Mouse (Mus musculus) ovary, postnatal 36 days (tissue): ENCODE results near the gene Slc27a1.

ENCODE experiments used
- DNase-seq: peaks from one replicate; pipeline ENCODE4 v3.0.0; 2022; ENCODE audit warnings: low spot score, mixed read lengths

The Slc27a1 gene

GRCm38 (mm10) chr8:71558071-71558957 is 10.4 kb upstream of the Slc27a1 start, which contains the start of gene Tmem221:
Gene Tmem221, minus strand, starts transcription at chr8:71558871.
- DNase-seq = peak; percentile 55

- DNase-seq = peak; percentile 84
These were observed 9.6 kb upstream of the Slc27a1 start for GRCm38 (mm10) chr8:71558958-71559690.

DNA sequence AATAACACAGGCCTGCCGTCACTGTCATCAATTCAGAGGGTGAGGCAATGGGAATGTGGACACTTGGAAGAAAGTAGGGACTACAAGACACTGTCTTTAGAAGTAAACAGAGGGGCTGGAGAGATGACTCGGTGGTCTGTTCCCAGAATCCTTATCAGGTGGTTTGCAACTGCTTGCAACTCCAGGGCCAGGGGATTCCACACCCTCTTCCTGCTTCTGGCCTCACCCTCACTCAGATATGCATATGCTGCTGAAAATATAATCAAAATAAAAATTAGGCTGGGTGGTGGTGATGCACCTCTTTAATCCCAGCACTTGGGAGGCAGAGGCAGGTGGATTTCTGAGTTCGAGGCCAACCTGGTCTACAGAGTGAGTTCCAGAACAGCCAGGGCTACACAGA is 8.6 kb upstream of the Slc27a1 start:
- no peak for DNase-seq

DNA sequence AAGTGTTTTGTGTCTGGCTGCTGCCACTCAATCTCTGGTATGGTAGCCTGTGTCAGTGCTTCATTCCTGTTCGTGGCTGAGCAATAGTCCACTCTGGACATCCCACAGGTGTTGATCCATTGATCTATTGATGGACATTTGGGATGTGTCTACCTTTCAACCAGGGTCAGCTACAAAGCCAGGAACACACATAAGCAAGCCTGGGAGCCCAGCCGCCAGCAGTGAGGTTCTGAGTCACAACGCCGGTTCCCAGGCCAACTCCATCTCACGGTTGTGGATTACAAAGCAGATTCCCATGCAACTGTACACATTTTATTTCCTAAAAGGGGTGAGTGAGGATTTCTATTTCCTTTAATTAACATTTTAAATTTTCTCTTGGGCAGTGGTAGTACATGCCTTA is 7.9 kb upstream of the Slc27a1 start:
- DNase-seq = no peak

DNA sequence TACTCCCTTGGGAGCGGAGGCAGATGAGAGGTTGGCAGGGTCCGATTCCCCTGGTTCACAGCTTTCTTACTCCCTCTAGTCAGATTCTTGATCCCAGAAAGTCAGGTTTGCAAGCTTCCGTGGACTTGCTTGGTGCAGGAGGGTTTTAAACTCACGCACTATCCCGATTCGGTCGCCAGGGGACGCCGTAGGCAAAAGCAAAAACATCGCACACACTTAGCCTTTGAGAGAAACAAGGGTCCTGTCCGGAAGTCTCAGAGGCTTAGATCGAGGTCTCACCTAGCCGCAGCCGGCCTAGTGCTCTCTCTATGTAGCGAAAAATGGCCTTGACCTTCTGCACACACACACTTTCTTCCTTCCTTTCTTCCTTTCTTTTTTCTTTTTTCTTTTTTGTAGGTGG is 7.3 kb upstream of the Slc27a1 start:
- DNase-seq = peak; percentile 66

- DNase-seq = peak; percentile 89
These were observed 5.9 kb upstream of the Slc27a1 start for GRCm38 (mm10) chr8:71562751-71563150.

- DNase-seq = no peak
These were observed 4.7 kb upstream of the Slc27a1 start for GRCm38 (mm10) chr8:71563992-71564391.

GRCm38 (mm10) chr8:71566501-71566900 is 2.2 kb upstream of the Slc27a1 start, which contains the start of gene Nxnl1:
Gene Nxnl1, minus strand, starts transcription at chr8:71566601.
- DNase-seq = no peak

DNA sequence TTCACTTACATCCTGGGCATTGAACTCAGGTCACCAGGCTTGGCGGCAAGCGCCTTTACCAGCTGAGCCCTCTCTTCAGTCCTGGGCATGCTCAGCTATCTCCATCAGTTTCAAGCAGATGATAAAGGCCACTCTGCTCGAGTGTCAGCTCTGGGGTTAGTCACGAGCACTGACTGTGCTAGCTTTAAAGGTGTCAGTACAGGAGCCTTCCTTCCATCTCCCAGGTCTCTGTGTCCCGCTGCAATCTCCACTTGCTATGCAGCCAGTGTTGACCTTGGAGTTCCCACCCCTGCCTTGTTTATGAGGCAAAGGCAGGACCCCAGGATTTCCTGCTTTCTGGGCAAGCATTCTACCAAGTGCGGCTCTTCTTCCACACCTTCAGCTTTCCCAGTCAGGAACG is 1.1 kb upstream of the Slc27a1 start:
- no peak for DNase-seq

- DNase-seq = no peak
These were observed 259 bp downstream of the Slc27a1 start for GRCm38 (mm10) chr8:71568941-71569340.

DNA sequence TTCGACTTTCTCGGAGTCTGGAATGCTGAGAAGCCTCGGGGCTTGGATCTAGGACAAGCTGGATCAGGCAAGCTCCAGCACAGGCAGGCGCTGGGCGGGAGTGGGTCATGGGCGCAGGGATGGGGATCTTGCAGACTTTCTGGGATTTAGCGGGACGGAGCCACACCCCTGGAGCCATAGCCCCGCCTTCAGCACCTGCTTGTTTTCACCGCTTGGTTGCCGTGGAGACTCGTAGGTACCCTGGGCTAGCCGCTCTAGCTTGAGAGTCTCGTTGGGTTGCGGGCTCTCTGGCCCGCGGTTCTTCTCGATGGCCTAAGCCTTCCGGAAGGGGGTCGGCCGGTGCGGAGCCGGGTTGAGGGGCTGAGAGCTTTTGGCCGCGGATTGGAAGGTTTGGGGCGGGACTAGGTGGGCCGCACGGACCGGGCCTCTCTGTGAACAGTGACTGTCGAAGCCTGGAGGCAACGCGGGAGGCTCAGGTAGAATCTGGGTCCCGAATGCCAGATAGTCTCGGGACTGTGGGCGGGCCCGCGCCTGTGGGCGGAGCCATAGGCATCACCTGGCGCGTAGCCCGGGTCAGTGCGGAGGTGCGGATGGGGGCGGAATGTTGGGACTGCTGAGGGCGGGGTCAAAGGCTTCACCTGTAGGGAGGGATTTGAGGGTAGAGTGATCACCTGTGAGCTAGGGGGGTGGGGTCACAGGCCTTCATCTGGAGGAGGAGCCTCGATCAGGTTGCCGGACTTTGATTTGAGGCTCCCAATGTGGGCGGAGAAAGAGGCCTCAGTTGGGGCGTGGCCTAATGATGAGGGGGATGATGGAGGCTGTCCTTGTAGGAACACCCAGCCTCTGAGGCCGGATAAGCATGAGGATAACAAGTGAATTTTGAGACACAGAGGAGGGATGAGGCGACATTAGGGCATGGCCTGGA is 946 bp downstream of the Slc27a1 start:
- peak; percentile 89 for DNase-seq

DNA sequence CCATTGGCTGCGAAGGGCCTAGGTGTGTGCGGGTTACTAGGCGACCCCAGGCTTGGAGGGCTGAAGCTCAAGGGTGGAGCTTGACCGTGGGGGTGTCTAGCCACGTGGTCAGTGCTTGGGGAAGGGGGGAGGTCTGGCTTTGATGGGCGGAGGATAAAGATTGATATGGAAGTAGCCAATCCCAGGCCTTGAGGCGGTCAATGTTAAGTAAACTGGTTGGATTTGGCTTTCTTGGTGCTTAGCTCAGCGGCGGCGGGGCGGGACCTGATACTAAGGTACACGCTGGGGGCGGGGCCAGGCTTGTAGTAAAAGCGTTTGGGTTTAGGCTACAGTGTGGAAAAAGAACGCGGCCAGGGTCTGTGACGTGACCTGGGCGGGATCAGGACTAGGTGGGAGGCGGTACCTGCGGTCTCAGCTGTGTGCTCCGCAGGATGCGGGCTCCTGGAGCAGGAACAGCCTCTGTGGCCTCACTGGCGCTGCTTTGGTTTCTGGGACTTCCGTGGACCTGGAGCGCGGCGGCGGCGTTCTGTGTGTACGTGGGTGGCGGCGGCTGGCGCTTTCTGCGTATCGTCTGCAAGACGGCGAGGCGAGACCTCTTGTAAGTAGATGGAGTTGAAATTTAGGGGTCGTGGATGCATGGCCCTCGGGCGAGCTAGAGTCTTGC is 1.7 kb downstream of the Slc27a1 start:
- peak; percentile 91 for DNase-seq

DNA sequence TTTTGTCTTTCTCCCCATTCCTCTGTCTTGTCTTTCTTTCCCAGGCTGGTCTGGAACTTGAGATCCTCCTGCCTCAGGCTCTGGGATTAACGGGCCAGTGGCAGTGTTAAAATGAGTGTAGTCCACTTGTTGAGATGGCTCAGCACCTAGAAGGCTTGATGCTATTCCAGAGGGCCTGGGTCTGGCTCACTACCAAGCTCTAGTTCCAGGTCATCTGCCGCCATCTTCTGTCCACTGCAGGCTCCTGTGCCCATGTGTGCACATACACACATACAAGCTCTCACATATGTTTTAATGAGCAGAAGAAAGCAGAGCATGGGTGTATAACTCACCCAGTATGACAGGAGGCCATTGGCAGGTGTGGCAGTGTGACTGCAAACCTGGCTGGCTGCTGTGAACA is 3.4 kb downstream of the Slc27a1 start:
- no peak for DNase-seq

DNA sequence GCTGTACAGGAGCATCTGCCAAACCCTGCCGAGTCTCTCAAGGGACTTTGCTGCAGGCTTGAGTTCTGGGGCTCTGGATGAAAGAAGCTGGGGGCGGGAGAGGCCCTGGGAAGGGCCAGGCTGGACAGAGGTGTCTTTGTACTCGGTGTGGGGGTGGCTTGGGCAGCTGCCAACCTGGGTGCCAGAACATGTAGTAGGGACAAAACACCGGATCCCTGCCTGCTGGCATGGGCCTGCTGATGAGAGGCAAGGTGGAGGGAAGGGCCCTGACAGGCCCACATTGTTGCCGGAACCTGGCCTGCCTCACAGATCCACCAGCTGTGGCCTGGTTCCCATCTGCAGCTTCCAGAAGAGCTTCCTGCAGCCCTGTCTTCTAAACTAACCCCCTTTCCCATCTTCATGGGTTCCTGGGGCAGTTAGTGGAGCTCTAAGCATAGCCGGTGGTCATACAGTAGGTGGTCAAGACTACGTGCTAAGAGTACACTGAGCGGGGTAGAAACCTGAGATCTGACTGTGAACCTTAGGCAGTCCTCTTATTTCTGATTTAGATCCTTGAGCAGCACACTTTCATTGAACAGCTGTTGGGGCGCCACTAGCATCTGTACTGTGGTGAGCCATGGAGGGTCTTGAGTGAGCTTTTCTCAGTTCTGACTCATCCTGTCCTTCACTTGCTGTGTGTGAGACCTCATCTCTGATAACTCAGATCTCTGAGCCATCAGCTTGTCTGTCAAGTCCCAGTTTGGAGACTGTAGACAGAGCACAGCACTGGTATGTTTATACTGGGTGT is 4.4 kb downstream of the Slc27a1 start:
- DNase-seq = peak; percentile 82

DNA sequence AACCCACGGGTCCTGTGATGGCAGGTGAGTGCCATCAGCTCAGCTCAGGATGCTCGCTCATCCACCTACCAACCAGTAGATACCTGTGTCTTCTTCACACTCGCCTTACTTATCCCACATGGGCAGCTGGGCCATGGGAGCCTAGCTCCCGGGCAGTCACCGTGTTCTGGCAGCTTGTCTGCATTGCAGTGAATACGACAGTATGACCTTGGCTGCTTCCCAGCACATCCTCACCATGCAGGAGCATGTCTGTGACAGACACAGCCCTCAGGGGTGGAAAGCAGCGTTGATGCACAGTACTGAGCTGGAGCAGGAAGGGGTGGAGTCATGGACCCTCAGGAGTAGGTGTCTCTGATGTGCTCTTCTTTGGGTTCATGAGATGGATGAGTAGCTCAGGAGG is 5.7 kb downstream of the Slc27a1 start:
- no peak for DNase-seq

DNA sequence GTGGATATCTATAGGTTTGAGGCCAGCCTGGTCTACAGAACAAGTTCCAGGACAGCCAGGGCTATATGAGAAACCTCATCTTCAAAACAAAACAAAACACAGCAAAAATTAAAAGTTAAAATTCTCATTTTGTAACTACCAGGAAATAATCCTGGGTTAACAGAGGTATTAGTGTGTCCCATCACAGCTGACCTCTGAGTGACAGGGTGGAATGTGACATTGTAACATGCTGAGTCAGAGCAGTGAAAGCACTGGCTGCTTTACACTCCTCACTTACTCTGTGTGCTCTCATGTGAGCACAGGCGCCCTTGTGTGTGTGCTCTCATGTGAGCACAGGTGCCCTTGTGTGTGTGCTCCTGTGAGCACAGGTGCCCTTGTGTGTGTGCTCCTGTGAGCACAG is 6.3 kb downstream of the Slc27a1 start:
- no peak for DNase-seq

DNA sequence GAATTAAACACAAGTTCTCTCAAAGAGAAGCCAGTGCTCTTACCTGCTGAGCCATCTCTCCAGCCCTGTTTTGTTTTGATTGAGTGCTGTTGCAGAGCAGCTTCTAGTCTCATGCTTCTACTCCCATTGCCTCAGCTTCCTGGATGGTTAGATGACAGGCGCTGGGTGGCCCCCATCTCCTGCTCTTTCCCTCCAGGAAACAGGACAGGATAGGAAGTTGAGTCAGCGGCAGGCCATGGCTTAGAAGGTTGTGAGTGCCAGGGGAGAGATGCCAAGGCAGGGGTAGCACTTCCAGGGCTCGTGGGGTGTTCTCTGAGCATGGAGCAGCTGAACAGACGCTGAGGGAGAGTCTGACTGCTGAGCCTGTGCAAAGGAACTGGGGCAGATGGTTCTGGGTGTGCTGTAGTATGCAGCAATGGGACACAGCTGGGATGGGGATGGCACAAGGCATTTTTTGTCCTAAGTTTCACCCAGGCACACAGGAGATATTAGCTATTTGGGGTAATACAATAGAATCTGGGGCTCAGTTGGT is 9.2 kb downstream of the Slc27a1 start:
- no peak for DNase-seq

DNA sequence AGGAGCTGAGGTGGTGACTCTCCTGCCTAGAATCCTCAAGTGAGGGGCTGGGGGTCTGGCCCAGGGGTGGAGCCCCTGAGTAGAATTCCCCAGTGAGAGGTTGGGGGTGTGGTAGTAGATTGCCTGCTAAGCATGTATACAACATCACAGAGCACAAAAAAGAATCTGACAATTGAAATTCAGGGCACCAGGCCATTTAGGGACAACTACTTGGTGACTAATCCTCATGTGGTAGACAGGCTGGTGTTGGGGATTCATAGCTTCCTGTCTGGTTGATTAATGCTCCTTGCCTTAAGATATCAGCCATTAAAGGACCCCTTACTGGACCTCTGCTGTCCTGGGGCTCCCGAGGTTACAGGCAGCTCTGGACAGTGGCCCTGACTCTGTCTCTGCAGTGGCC is 10.3 kb downstream of the Slc27a1 start:
- no peak for DNase-seq

DNA sequence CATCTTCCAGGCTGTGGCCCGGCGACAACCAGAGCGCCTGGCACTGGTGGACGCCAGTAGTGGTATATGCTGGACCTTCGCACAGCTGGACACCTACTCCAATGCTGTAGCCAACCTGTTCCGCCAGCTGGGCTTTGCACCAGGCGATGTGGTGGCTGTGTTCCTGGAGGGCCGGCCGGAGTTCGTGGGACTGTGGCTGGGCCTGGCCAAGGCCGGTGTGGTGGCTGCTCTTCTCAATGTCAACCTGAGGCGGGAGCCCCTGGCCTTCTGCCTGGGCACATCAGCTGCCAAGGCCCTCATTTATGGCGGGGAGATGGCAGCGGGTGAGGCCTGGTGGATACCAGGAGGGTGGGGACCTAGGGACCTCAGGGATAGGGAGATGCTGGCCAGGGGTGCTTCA is 10.8 kb downstream of the Slc27a1 start:
- DNase-seq = peak; percentile 57

- no peak for DNase-seq
These were observed 11.5 kb downstream of the Slc27a1 start for GRCm38 (mm10) chr8:71580201-71580600.
